Mouse (Mus musculus) cerebellum, adult 9-10 months (tissue): ENCODE data around the gene Mapt.
A peak's percentile ranks its signal among the peaks of the same experiment; 100 is the strongest.
"Not testable (repeated sequence)": the region's sequence is repeated elsewhere in the genome, so short reads cannot be mapped to it uniquely, and the experiment has no call there.

ENCODE experiments used
- DNase-seq: peaks from one replicate; pipeline ENCODE4 v3.0.0; 2022

The Mapt gene

DNA sequence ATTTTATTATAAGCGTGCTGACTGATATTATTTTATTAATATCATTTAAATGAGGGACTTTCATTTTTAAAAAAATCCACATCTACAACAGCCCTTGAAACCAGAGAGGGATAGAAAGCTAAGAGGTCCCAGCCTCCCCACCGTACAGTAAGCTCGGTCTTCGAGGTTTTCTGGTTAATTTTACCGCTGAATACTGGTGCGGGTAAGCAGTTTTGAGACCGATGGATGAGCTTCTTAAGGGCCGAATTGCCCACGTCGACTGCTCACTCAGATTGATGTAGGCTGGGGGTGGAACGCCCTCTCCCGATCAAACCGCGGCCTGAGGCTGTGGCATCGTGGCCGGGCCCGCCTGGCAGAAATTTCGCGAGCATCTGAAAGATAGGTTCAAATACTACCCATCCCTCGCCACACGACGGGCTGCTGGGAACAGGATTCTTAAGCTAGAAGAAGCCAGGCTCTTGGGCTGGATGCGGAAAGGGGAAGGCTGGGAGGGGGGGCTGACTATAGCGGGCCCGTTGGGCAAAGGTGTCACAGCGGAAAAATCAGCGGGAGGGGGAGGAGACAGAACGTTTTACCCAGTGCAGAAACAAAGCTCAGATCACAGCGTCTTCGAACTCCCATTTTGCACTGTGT is 2.5 kb downstream of the Mapt start:
- peak; percentile 67 for DNase-seq

DNA sequence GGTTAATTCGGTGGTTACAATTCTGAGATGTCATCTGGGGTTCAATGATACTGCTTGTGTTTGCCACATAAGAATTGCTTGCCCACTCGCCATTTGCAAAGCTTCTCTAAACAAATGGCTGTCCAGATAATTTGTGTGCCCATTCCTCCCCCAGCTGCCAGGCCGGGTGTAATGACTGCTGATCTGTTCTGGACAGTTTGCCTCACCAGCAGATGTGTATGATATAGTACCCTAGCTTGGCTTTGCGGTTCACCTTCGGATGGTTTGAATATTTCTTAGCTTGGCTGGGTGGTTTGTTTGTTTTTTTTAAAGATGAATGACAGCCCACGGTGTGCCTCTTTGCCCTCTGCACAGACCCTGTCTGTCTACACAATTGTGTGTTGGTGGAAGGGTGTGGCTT is 3.5 kb downstream of the Mapt start:
- peak; percentile 44 for DNase-seq

GRCm38 (mm10) chr11:104235881-104236280 is 4.7 kb downstream of the Mapt start:
- DNase-seq, result peak; percentile 53

DNA sequence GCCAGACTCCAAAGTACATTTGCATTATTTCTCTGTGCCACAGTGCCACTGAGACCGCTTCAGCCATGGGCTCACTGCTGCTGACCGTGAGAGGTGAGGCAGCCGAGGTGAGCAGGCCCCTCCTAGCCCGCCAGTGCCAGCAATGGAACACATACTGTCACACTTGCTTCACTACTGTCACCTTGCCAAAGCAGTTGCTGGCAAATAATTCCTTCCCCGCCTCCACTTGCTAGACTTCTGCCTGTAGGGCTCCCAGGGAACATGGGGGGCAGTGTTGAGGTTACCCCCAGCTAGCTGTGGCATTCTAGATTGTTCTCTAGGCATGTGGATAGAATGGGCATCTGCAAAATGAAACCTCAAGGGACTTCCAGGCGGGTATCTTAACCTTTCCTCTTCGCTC is 6.0 kb downstream of the Mapt start:
- DNase-seq, result peak; percentile 94

GRCm38 (mm10) chr11:104237958-104238747 is 7.0 kb downstream of the Mapt start:
- peak; percentile 37 for DNase-seq

GRCm38 (mm10) chr11:104245478-104245877 is 14.3 kb downstream of the Mapt start:
- DNase-seq, result not testable (repeated sequence)

- DNase-seq, result no peak
These were observed 15.0 kb downstream of the Mapt start for GRCm38 (mm10) chr11:104246171-104246694.

GRCm38 (mm10) chr11:104247141-104247717 is 16.0 kb downstream of the Mapt start:
- DNase-seq, result no peak

- DNase-seq, result peak; percentile 58
These were observed 18.2 kb downstream of the Mapt start for GRCm38 (mm10) chr11:104249420-104249819.

GRCm38 (mm10) chr11:104251121-104251520 is 19.9 kb downstream of the Mapt start:
- DNase-seq, result no peak

GRCm38 (mm10) chr11:104252094-104252493 is 20.9 kb downstream of the Mapt start:
- no peak for DNase-seq

DNA sequence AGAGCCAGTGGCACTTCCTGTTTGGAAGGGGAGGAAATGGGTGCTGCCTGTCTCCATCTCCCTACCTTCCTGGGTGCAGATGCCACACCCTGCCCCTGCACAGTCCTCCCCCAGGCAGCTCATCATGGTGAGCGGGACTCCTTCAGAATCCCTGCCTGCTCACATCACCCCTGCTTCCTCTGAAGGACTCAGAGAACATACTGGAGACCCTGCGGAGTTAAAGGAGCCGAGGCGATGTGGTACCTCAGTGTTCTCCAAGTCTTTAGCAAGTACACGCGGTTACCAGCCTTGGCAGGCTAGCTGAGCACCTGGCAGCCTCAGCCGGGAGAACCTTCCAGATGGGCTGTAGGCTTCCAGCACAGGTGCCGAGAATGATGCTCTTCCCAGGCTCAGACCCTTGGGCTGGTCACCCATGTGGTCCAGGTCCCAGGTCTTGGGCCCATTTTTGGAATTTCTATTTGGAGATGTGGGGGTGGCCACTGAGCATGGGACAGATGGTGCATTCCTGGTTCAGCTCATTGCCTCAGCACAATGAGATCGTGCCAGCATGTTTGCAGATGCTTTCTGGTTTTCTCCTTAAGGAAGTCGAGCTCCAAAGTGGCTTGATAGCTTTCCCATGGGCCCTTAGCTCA is 23.3 kb downstream of the Mapt start:
- DNase-seq, result peak; percentile 86

DNA sequence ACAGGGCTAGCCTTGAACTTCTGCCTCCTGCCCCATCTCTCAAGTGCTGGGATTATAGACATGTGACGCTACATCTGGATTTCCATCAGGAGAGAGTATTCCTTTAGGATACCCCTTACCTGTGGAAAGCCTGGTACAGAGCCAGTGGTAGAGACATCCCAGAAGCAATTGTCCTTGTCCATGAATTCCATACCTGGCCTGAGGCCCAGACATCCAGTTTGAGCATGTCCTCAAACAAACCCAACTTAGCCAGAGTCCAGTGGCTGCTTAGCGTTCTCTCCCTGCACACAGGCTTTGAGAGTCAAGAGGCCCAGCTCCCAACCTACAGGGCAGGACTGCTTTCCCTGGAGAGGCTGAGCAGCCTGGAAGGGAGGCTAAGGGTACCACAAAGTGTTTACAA is 25.0 kb downstream of the Mapt start:
- DNase-seq, result no peak

- no peak for DNase-seq
These were observed 27.8 kb downstream of the Mapt start for GRCm38 (mm10) chr11:104258991-104259390.

DNA sequence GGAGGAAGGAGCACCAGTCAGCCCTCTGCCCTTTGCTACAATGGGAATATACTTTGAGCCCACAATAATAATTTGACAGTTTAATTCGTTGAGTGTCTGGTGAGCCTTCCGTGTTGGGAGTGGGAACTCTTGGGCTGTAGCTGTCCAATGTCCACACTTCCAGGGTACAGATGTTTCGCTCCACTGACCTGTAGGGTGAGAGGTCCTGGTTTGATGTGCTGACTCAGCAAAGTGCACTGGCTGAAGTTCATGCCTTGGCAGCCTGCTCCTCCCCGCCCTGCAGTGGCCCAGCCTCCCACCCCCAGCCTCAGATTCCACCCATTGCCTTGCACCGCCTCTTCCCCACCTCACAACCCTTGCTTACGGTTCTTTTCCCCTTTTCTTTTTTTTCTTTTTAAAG is 33.5 kb downstream of the Mapt start:
- no peak for DNase-seq

GRCm38 (mm10) chr11:104265669-104266068 is 34.5 kb downstream of the Mapt start:
- DNase-seq, result no peak

- DNase-seq, result no peak
These were observed 36.2 kb downstream of the Mapt start for GRCm38 (mm10) chr11:104267380-104267779.

- DNase-seq, result no peak
These were observed 38.2 kb downstream of the Mapt start for GRCm38 (mm10) chr11:104269385-104269822.

- no peak for DNase-seq
These were observed 39.3 kb downstream of the Mapt start for GRCm38 (mm10) chr11:104270452-104270851.

DNA sequence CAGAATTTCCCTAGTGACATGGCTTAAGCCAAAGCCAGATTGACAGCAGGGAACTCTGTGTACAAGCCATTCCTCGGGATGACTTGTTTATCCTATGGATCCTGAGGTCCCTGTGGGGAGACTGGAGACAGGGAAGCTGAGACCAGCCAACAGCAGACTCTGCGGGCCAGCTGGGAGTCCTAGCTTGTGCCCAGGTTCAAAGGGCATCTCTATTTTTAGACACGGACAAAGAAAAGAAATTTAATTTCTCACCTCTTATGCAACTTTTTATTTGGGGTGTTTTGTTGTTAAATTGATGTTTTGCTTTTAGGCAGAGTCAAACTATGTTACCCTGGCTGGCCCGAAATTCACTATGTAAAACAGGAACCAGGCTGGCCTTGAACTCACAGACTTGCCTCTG is 39.7 kb downstream of the Mapt start:
- no peak for DNase-seq

- DNase-seq, result peak; percentile 89
These were observed 40.7 kb downstream of the Mapt start for GRCm38 (mm10) chr11:104271876-104272275.

DNA sequence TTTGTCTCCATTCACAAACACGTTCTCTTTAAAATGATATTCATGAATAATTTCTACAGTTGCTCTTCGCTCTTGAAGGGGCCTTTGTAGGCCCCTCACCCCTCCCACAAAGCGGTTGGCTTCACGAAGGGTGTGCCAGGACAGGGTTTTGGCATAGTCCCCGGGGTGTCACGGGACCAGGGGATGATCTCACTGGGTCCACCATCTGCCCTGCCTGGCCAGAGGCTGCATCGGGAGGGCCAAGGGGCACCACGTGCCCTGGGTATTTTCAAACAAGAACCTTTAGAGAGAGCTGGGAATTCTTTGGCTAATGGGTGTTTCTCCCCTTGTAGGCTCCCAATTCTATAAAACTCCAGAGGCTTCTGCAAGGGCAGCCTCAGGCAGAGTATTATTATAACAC is 41.2 kb downstream of the Mapt start:
- DNase-seq, result peak; percentile 97

- no peak for DNase-seq
These were observed 44.6 kb downstream of the Mapt start for GRCm38 (mm10) chr11:104275765-104276164.
